Mouse (Mus musculus) thymus, adult 2 months (tissue): ENCODE results near the gene Fcor.

ENCODE experiments used
- CTCF ChIP-seq: fragments of 200-500 bp; IDR thresholded peaks from 2 replicates; pipeline ENCODE4 v1.5.1; 2012; ENCODE audit warnings: mild to moderate bottlenecking, control low read depth, low read length, moderate library complexity, borderline replicate concordance; ENCODE audit not compliant: control insufficient read depth, poor library complexity, insufficient read depth; ENCODE audit errors: extremely low read depth
- POLR2A ChIP-seq: fragments of 200-500 bp; IDR thresholded peaks from 2 replicates; pipeline ENCODE4 v1.6.1; 2012; ENCODE audit warnings: mild to moderate bottlenecking, low read length, control low read depth, moderate library complexity; ENCODE audit not compliant: control insufficient read depth, poor library complexity, insufficient read depth; ENCODE audit errors: extremely low read depth

- TF ChIP-seq POLR2A (no peak), CTCF (peak; percentile 97)
Measured at GRCm38 (mm10) chr8:3718559-3718958, 46.4 kb upstream of the Fcor start.
